Mouse (Mus musculus) cerebellum, postnatal 14 days (tissue): ENCODE data around the gene Bicc1.

ENCODE experiments used
- DNase-seq, 2 experiments: peaks; one replicate each; pipeline ENCODE4 v3.0.0; 2021; ENCODE audit warnings: mixed read lengths in 2 of 2

The Bicc1 gene

DNA sequence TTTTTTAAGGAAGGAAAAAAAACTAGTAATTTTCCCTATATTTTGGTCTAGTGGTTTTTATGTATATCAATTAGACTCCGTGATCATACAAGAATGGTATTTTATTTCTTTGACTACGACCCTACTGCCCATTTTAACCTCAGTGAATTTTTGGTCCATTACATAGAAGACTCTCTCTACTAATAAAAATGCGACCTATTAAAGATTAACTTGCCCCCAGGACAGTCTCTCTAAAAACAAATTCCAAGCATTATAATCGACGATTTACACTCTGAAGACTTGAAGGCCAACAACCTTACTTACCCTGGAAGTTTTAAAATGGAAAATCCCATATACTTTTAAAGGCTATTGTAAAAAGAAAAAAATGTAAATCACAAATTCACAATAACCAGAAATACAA lies 2.9 kb downstream of the Bicc1 start:
- no peak for DNase-seq

DNA sequence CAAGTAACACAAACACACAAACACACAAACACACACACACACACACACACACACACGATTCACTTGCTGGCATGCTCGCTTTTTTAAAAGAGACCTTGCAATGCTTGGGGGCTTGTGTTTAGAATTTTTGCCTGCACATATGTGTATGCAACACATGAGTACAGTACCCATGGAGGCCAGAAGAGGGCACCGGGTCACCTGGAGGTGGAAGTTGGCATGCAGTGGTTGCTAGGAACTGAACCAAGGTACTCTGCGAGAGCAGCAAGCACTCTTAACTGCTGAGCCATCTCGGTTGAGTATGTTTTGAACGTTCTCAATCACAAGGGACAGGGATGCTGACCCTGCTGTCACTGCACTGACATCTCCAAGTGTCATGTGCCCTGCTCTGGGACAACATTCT lies 5.9 kb downstream of the Bicc1 start:
- peak in 1 of 2 experiments; percentile 12 for DNase-seq

DNA sequence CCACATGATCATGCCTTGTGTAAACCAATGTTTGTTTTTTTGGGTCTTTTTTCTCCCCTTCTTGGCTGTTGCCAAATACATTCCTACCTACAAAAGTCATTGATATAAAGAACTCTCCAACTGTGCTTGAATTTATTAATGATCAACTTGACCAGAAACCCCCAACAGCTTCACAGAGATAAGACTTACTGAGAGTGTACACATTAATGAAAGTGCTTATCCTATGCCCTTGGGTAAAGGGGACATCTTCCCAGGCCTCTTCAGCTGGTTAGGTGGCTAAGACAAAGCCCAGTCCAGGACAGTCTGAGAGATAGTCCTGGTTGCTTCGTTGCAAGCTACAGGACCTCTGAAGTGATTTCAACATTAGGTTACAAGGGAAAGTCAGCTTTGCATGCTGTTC lies 6.4 kb downstream of the Bicc1 start:
- DNase-seq, result no peak

DNA sequence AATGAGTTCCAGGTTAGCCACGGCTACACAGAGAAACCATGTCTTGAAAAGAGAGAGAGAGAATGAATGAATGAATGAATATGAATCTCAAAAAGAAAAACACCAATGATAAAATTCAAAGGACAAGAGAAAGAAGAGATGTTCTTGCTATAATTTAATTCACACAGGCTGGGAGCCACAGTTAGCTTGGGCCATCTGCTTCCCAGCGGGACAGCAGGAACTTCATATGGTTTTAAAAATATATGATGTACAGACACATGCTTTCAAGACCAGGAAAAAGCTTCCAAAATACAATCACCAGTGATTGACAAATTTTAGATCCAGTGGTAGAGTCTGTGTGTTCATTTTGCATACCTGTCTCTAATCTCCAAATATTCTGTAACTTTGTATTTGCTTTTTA lies 9.0 kb downstream of the Bicc1 start:
- no peak for DNase-seq

DNA sequence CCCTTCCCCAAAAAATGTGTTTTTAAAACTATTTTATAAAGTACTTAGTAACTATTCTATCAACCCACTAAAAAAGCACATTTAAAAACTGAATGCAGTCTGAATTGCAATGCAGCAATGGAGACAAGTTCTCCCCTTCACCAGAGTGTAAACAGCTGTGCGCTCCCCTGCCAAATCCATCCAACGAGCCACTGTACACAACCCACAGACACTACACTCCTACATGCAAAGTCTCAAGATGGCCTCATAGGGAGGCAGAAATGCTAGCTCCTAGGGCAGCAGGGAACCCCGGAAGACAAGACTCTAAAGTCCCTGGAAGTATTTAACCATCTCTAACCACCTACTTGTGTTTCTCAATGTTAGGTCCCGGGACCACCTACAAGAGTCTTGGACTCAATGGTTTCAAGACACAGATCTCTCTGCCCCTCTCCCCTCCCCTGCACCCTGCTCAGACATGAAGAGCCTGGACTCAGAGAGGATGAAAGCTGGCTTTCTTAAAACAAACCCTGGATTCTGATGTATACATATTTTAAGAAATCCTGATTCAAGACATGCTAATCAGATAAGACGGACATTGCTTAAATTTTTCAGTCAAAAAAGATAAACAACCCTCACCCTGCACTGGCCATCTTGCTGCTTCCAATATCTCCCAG lies 10.4 kb downstream of the Bicc1 start:
- DNase-seq, result no peak

DNA sequence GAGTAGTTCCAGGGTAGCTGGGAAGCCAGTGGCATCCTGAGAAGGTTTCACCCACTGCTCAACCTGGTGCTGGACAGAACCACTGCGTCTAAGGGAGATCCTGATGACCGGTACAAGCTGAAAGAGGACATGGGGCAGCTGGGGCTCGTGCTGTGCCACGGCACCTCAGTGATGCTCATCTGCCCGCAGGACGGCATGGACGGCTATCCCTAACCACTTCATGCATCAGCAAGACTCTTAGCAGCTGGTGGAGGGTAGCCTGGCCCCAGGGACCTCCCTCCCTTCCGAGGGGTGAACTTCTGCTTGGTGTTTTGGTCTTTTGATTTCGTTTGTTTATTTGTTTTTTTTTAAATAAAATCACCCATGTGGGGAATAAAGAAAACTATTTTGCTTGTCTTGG lies 11.3 kb downstream of the Bicc1 start:
- no peak for DNase-seq

DNA sequence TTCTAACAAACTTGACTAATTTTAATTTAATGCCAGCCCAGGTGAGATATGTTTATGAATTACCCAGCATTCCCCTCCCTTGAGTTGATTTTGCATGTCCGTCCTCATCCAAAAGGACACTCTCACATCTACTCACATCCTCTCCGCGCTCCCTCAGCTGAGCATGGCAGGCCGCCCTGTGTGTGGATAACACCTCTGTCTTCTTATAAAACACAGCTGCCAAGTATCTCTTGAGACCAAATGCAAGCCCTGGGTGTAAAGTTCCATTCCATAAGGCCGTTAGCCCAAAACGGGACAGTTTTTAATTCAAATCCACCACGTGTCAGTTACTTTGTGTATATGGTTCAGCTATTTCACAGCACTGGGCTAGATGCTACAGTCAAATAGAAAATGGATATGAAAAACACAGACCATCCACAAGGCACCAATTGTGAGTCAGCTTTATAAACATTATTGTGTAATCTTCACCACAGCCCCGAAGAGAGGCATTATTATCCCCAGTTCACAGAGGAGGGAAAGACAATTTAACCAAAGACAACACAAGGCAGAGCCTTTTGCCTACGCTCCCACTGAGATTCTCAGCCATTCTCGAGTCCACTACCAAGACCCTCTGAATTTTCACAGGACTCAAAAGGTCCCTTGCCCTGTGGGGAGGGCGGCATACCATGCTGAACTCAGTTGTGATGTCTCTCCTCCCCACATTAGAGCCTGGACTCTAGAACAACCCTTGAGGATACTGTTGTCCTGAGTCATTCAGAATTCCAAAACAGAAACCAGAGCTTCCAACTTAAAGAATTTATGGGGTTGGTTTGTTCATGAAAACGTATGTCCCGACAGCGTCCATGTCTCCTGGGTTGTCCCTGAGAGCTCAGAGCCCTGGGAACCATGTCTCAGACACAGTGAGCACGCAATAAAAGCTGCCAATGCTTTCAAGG lies 12.6 kb downstream of the Bicc1 start:
- no peak for DNase-seq

DNA sequence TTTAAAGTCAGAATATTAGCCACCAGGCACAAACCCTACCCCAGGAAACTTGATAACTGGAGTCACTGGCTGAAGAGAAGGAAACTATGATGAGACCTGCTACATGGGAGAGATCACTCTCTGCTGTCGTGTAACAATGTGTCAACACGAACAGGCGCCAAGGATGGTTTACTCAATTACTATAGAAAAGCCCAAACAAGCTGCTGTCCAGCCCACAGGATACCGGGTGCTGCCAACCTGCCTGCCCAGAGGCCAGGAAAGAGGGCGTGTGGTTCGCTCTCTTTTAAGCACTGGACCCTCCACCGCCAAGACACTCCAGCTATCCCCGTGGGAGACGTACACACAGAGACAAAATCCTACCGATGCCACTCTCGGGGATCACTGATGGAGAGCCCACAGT lies 13.7 kb downstream of the Bicc1 start:
- DNase-seq, result peak in 1 of 2 experiments; percentile 8

DNA sequence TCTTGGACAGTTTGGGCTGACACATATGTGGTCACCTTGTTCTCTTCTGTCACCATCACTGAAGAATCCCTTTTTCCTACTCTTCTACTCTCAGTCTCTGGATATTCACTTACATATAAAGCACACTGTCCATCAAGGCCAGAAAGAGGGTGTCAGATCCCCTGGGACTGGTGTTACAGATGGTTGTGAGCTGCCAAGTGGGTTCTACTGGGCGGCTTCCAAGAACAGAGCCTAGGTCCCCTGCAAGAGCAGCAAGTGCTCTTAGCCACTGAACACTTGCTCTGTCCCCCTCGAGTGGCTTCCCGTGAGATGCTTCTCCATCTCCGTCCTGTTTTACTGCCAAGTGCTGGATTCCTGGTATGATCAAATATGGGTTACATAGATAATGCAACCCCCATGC lies 15.3 kb downstream of the Bicc1 start:
- no peak for DNase-seq

DNA sequence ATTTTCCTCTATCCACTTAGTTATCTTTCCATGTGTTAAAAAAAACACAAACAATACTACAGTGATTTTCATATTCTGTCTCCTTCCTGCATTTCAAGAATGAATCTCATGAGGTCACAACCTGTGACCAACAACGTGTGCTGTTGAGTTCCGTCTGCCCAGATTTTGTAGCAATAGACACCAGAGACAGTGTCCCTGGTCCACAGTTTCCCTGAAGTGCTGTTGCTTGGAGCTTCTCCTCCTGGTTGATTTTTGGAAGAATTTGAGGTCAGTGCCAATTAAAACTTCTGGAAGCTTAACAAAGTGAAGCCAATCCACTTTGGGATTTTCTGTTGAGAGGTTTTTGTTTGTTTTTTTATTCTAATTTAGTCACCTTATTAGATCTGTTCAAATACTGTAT lies 16.9 kb downstream of the Bicc1 start:
- no peak for DNase-seq

DNA sequence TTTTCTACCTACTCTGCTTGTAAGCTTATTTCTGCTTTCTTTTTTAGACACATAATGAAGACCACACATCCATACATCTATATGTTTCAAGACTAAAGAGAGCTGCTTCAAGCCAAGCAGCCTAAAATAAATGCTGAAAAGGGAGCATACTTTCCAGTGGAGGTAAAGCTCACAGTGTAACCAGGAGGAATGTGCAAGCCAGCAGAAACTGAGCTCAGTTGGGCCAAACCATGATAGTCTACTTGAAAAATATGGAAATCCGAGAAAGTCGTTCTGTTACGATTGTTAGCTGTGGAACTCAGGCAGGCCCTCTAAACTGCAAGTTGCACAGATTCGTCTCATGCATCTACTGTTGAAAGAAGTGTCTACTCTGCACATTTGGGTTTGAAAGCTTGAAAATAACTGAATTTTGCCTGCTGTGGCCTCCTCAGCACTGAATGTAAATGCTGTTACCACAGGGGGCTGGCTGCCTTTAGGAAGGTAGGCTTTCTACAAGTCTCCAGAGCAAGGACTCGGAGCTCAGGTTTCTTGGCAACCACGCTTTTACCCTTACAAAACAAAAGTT lies 19.1 kb downstream of the Bicc1 start:
- no peak for DNase-seq

DNA sequence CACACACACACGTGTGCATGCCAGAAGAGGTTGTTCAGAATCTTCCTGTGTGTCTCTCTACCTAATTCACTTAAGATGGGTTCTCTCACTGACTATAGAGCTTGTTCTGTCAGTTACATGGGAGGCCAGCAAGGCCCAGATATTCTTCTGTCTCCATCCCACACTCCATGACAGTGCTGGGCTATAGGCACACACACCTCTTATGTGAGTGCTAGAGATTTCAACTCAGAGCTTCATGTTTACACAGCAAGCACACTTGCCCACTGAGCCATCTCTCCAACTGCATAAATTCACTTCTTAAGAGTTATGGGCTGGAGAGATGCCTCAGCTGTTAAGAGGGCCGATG lies 20.7 kb downstream of the Bicc1 start:
- no peak for DNase-seq

DNA sequence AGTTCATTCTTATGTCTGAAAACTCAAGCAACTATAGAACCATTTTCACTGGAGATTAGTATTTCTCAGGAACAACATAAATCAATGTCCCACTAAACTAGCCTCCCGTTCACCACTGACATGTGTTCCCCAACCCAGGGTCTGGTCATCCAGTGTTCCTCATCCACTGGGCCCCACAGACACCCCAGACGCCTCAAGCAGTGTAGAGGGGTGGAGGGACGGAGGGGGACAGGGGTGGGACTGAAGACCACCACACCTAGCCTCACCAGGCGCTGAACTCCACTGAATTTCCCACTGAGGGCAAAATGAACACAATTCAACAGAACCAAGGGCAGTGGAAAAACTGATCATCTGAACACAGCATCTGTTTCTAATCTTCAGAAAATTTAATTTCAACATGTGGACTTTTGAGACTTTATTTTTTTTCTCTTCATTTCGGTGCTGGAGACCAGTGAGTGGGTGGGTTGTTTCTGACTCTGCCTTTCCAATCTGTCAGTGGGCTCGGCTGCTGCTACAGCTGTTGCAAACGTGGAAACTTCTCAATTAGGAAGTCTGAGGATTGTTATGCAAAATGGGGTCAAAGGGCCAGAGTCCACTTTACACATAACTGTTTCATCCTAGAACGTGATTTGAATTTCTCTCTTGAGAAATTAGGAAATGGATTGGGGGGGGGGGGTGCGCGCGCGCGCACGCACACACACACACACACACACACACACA lies 21.2 kb downstream of the Bicc1 start:
- DNase-seq, result no peak

DNA sequence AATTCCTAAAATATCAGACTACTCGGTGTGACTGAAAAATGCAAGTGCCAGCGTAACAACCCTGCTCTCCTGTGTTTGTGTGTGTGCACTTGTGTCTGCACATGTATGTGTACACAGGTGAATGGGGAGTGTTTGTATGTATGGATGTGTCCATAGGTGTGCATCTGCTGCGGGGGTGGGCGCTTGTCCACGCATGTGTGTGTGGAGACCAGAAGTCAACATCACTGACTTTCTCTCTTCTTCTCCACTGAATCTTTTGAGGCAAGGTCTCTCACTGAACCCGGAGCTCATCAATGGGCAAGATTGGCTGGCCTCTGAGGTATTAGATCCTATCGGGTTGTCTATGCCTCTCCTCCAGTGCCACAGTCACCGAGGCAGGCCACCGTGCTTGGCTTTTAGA lies 21.9 kb downstream of the Bicc1 start:
- DNase-seq, result no peak

DNA sequence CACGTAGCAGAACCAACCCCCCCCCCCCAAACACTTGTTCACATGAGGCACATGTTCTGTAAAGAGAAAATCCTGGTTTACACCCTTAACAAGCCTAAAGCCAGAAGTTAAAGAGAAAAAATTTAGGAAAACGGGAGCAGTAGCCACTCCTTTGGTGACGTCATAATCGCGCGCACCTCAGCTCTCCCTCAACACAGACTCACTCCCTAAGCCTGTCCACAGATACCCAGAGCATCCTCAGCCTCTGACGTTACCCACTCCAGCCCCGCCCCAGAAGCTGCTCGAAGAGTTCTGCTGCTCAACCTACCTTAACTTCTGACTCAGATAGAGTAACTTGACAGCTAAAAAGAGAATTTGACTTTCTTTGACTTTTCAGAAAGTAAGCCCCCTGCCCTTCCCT lies 28.2 kb downstream of the Bicc1 start:
- DNase-seq, result no peak

DNA sequence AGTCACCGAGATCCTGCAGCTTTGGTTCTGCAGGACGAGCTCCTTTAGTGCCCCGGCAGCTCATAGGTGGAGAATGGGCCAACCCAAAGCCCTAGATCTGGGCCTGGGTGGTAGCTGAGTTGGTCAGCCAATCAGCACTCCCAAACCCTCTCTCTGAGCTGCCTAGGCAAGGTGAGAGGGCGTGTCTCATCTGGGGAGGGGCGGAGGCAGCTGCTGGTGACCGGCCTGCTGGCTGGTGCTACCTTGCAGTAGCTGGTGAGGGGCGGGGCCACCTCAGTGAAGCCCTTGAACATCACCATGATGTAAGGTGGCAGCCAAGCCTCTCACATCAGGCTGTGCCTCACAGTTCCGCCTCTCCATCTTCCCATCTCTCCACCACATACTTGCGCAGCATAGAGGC lies 29.2 kb downstream of the Bicc1 start:
- no peak for DNase-seq

DNA sequence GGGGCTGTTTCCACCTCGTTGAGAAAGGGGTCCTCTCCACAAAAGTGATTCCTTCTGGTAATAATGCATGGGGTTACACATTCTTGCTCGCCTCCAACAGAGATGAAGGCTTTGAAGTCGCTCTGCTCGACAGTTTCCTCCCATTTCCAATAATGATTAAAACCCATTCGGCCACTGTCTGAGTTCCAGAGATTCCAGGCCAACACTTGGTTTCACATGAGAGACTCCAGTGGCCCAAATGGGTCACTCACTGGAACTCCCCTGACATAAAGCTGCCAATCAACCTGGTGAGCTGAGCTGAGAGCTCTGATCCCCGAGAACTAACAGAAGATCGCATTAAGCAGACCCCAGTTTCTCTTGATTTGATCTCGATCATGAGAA lies 31.6 kb downstream of the Bicc1 start:
- DNase-seq, result no peak

DNA sequence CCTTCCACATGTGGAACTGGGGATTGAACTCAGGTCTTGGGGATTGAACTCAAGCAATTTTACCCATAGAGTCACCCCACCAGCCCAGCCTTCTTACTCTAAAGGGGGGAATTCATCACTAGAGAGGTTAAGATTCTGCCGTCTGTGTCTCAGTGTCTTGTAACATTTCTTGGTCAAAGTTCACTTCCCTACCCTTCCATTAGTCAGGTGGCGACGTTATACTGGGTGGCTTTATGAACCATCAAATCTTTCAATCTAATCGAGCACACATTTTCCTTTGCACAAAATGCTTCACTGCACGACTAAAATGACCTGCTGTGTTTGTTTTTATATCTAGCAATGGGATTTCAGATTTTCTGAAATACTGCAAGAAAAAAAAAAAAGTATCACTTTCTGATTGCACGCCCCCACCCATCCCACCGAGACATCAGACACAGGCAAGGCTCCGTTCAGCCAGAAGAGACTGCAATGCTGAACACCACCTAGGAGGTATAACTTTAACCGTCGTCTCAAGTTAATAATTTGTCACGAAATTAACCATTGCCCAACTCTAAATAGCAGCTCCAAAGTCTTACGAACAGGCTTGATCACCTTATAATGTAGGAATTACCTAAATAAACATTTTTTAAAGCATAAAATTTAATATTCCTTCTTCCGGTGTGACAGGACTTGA lies 32.1 kb downstream of the Bicc1 start:
- DNase-seq, result no peak

DNA sequence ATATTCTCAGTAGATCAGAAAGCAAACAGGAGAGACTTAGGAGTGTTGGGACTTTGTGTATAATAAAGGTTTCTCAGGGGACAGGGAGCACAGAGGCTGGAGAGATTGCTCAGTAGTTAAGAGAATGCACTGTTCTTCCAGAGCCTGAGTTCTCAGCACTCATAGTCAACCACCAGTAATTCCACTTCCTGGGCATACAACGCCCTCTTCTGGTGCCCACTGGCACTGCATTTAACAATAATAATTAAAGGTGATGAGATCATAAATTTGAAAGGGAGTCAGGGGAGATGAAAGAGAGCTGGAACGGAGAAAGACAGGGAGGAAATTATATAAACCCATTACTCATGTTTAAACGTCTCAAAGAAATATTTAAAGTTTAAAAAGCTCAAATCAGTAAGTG lies 35.5 kb downstream of the Bicc1 start:
- DNase-seq, result no peak

DNA sequence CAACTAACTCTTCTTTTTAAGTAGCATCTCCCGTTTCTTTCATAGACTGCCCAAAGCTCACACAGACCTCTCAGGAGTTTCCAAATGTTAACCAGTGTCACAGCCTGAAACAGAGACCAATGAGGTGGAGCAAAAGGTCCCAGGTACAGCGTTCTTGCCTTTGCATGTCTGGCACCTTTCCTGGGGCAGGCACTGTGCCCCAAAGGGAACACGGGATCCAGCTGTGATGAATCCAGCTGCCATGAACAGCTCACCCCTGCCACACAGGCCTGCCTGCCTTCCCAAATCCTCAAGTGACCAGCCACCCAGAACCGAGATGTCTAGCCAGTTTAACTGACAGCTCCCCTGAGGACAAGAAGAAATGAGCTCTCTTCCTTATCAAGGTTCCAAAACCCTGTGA lies 36.1 kb downstream of the Bicc1 start:
- DNase-seq, result no peak

DNA sequence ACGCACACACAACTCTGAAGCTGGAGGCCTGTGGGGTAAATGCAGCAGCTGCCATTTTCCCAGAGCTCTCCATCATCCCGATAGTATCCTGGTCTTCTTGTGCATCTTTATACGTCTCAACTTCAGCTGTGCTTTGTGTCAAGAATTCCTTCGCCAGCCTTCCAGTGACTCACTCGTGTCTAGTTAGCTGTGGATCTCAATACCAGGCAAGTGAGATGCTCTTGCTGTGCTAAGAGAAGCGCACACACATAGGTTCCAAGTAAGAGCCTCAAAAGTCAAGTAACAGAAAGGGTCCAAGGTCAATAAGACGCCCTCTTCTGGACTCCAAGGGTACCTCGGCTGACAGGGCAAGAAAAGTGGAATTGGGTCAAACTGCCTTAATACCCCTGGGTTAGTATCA lies 37.0 kb downstream of the Bicc1 start:
- DNase-seq, result no peak

DNA sequence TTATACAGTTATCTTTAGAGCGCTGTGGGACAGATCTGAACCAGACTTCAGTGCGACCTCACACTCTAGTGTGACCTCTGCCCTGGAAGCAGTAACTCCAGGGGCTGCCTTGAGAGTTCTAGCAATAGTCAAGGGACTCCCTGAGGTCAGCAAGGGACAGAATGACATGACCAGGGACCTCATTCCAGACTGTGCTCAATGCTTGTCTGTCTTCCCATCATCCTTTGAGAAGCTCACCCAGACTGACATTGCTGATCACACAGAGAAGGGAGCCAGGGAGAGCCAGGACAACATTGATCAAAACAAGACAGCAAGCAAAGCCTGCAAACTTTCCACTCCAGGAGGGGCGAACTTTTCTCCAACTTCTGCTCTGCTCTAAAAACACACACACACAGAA lies 38.7 kb downstream of the Bicc1 start:
- no peak for DNase-seq

DNA sequence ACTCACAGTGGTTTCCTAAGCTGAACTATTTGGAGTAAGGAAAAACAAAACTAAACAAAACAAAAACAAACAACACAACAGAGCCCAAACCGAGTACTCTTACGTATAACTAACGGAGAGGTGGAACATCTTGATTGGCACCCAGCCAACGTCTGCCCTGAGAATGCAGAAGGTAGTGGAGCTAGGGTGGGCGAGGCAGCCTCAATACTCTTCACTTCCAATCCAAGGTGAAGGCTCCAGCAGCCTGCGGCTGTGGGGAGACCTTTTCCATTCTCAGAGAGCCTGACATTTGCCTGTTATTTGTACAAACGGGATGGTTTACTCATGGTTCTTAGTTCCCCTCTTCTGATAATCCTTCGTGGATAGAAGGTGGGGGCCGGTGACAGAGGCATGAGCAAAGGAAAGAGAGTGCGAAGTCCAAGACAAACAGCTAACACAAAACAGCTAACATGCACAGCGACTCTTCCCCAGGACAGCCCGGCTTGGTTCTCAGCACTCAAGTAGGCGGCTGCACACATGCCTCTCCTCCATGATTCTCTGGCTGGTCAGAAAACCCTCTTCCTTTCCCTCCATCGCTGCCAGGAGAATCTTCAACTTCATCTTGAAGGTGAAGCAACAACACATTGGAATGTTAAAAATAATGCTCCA lies 39.3 kb downstream of the Bicc1 start:
- peak; percentile 10 to 14 for DNase-seq
